ENCODE assay signal across 9 mouse cellular contexts in the genomic region with DNA sequence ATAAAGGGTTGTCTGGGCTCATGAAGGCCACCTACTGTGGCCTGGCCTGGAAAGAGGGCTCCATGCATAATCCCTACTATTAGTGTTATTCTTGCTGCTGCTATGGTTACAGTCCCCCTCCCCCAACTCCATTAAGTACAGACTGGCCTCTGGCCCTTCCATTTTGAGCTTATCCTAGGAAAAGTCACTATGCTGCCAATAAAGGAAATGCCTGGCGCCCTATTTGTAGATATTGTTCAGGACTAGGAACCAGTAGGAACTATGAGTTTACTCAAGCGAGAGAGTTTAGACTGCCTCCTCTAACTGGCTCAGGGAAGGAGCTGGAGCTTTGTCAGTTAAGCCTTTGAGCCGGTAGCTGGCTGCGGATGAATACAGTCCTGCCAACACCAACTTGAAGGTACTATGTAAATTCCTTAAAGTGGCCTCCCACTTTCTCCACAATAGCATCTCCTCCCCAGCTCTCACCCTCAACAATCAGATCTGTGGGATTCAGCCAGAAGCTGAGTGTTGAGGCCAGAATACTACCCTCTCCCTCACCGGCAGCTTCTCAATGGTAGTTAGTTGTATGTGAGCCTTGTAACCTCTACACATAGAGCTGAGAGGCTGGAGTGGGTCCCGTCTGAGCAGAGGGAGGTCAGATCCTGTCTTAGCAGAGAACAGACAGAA. TPM values are rescaled to one million over a fixed set of nuclear protein-coding genes. Genes with fewer than 3 reads are reported as not detected.
DNase-seq lines count a peak whose midpoint lies in the region; ATAC-seq lines count a peak whose summit lies in the region.
"Had no signal": no experiment of that assay in that cellular context is flagged by ENCODE, and none has a peak within 500 bp of the region (broad histone marks: within the 10 kb centered on the region; RNA-seq: fewer than 3 reads in every experiment).

No protein-coding gene starts in this region.

- 23% methylated on average over 6 of the region's 6 CpGs for WGBS in neural tube, embryonic 11.5 days

- H3K4me1 ChIP-seq in neural tube, embryonic 11.5 days (ENCODE audit: control insufficient read depth, insufficient read depth, low read length), result 0 out of 2 replicates have a peak, but pooled peaks cover 4% of the 10 kb centered on the region

- no peak overlapping the region for H3K4me3 ChIP-seq in neural tube, embryonic 11.5 days (ENCODE audit: low read depth, low read length)

- H3K27me3 ChIP-seq in neural tube, embryonic 11.5 days (ENCODE audit: control insufficient read depth, insufficient read depth, low read length), result no peaks in the 10 kb centered on the region
- H3K27me3 ChIP-seq: Patski had no signal

- no peaks in the 10 kb centered on the region for H3K36me3 ChIP-seq in neural tube, embryonic 11.5 days (ENCODE audit: control insufficient read depth, insufficient read depth, low read length)

- DNase-seq in ovary, adult 18-20 months (ENCODE audit: low spot score), result peak; percentile 5
- no peak for DNase-seq in ovary, postnatal 10 days (ENCODE audit: low spot score)
- peak; percentile 28 to 42 for DNase-seq in frontal cortex, postnatal 10 days (ENCODE audit: low spot score in 2 of 2)
- peak; percentile 5 to 50 for DNase-seq in left cerebral cortex, postnatal 25 days (ENCODE audit: low spot score in 2 of 2)
- DNase-seq in neural tube, embryonic 11.5 days (ENCODE audit: low spot score), result peak; percentile 66
- DNase-seq in urinary bladder, postnatal 25 days (ENCODE audit: low spot score), result no peak
- DNase-seq in urinary bladder, adult 2 months (ENCODE audit: low spot score), result no peak
- no peak for DNase-seq in spleen, adult 18-20 months

- ATAC-seq in neural tube, embryonic 11.5 days (ENCODE audit: insufficient read depth, low FRiP score, low TSS enrichment), result peak; percentile 90
- ATAC-seq: Patski had no signal

- H3K27ac ChIP-seq in neural tube, embryonic 11.5 days (ENCODE audit: low read depth, low read length), result 0 out of 2 replicates have a peak overlapping the region, but pooled peaks have one; percentile 8

- no peak overlapping the region for H3K9ac ChIP-seq in neural tube, embryonic 11.5 days (ENCODE audit: low read length)

- no peaks in the 10 kb centered on the region for H3K9me3 ChIP-seq in neural tube, embryonic 11.5 days (ENCODE audit: control insufficient read depth, low read length)

- H3K4me2 ChIP-seq in neural tube, embryonic 11.5 days (ENCODE audit: low read depth), result no peak overlapping the region

- intact Hi-C loops in left cerebral cortex, postnatal 25 days (cut with DNase I), result no loop called here

RNA-seq across cellular contexts. Expression of a gene that starts 37.1 kb away (rescaled TPM):
- 10 to 100 TPM; 20.2 to 24.5 TPM for total RNA-seq in left cerebral cortex, postnatal 25 days (2021)
- polyA plus RNA-seq in neural tube, embryonic 11.5 days (2014; fragmentation: Nextera tagmentation; extraction: Ambion mirVana), result 8.1 and 8.6 TPM in 2 replicates
- 10.1 and 12.8 TPM in 2 replicates for polyA plus RNA-seq in urinary bladder, adult 2 months (2012; rRNA removed)

Comparison
In these comparisons a context has a peak if more than half of its experiments do, and no peak if none do; other contexts are left out.
1. DNase-seq: peak in ovary, adult 18-20 months (single experiment), frontal cortex, postnatal 10 days (2 of 2), left cerebral cortex, postnatal 25 days (2 of 2) and neural tube, embryonic 11.5 days (single experiment); none in ovary, postnatal 10 days (single experiment), urinary bladder, postnatal 25 days (single experiment), urinary bladder, adult 2 months (single experiment) and spleen, adult 18-20 months (0 of 2).